Mouse (Mus musculus) G1E (cell line): Measurements from ENCODE around the gene Patl1.

Experiments
- CTCF ChIP-seq: IDR thresholded peaks from 2 replicates; pipeline ENCODE4 v1.5.1; 2012; ENCODE audit warnings: low read depth, low read length, inconsistent platforms, mixed read lengths
- GATA1 ChIP-seq: IDR thresholded peaks from 2 replicates; pipeline ENCODE4 v1.6.1; 2012; ENCODE audit warnings: borderline replicate concordance, low read length, inconsistent platforms, mixed read lengths
- GATA2 ChIP-seq: IDR thresholded peaks from 2 replicates; pipeline ENCODE4 v1.6.1; 2012; ENCODE audit warnings: low read depth, low read length, inconsistent platforms, borderline replicate concordance
- POLR2AphosphoS5 ChIP-seq: IDR thresholded peaks from 2 replicates; pipeline ENCODE4 v1.6.1; 2012; ENCODE audit warnings: low read depth, low read length, inconsistent platforms; ENCODE audit not compliant: insufficient replicate concordance
- TAL1 ChIP-seq: conservative IDR thresholded peaks from 2 replicates; pipeline ENCODE4 v1.6.1; 2012; ENCODE audit warnings: low read depth, low read length, inconsistent platforms, mixed read lengths

DNA sequence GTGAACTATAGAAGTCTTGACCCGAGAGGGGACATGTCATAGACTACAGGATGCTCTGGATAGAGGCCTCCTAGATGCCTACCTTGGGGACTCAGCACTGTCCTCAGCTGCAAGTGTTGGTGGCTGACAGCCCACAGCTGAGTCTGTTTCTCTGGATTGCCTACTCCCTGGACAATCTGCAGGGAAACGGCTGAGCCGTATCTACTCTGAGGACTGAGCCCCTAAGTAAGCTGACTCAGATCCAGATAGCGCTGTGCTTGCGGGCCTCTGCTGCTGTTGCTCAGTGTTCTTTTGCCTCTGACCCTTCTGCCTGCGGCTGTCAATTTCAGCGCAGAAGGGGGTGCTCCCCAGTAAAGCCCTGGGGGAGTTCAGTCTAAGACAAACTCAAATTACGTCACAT, 45.6 kb downstream of the Patl1 start:
- no peak for TF ChIP-seq CTCF
- no peak for TF ChIP-seq GATA1
- TF ChIP-seq TAL1, result no peak
- TF ChIP-seq POLR2AphosphoS5, result no peak
- no peak for TF ChIP-seq GATA2
